Mouse (Mus musculus): ENCODE results near the gene Ttbk1. TPM values are rescaled to one million over a fixed set of nuclear protein-coding genes. Genes with fewer than 3 reads are reported as not detected.

Ttbk1 gene
- polyA plus RNA-seq, 1 experiment from 2014 or later = 2.6 TPM

- H3K4me3 ChIP-seq (ENCODE audit: low read depth, low read length) = no peak overlapping the region
- H3K4me1 ChIP-seq (ENCODE audit: control insufficient read depth, insufficient read depth, low read length) = peaks cover 8% of the 10 kb centered on the region
- WGBS = 2% methylated on average over 32 of the region's 32 CpGs
- no peaks in the 10 kb centered on the region for H3K9me3 ChIP-seq (ENCODE audit: control insufficient read depth, low read length)
- H3K9ac ChIP-seq (ENCODE audit: low read length) = no peak overlapping the region
- no peak for ATAC-seq (ENCODE audit: low FRiP score)
- no peak for DNase-seq (ENCODE audit: low spot score, missing footprints)
- H3K4me2 ChIP-seq = peak overlapping the region; percentile 30
- H3K27me3 ChIP-seq (ENCODE audit: control insufficient read depth, insufficient read depth, low read length) = peaks cover 20% of the 10 kb centered on the region
- no peak overlapping the region for H3K27ac ChIP-seq (ENCODE audit: low read depth, low read length)
- H3K36me3 ChIP-seq (ENCODE audit: control insufficient read depth, insufficient read depth, low read length) = no peaks in the 10 kb centered on the region; the same call in 1 of the 2 replicates
Measured at GRCm38 (mm10) chr17:46460673-46461072, 26.8 kb downstream of the Ttbk1 start.

- ATAC-seq (ENCODE audit: low FRiP score) (no peak), DNase-seq (ENCODE audit: low spot score, missing footprints) (no peak)
- H3K36me3 ChIP-seq (ENCODE audit: control insufficient read depth, insufficient read depth, low read length) = no peaks in the 10 kb centered on the region; the same call in 1 of the 2 replicates
- H3K9ac ChIP-seq (ENCODE audit: low read length) = no peak overlapping the region
- H3K27me3 ChIP-seq (ENCODE audit: control insufficient read depth, insufficient read depth, low read length) = peaks cover 20% of the 10 kb centered on the region
- 44% methylated on average over 3 of the region's 3 CpGs for WGBS
- no peak overlapping the region for H3K4me2 ChIP-seq
- peaks cover 31% of the 10 kb centered on the region for H3K4me1 ChIP-seq (ENCODE audit: control insufficient read depth, insufficient read depth, low read length)
- H3K27ac ChIP-seq (ENCODE audit: low read depth, low read length) = no peak overlapping the region
- no peaks in the 10 kb centered on the region for H3K9me3 ChIP-seq (ENCODE audit: control insufficient read depth, low read length)
- H3K4me3 ChIP-seq (ENCODE audit: low read depth, low read length) = no peak overlapping the region
Measured at GRCm38 (mm10) chr17:46458439-46458838, 29.0 kb downstream of the Ttbk1 start.

- Histone ChIP-seq H3K4me2 (no peak overlapping the region), H3K27me3 (ENCODE audit: control insufficient read depth, insufficient read depth, low read length) (peaks cover 20% of the 10 kb centered on the region), H3K36me3 (ENCODE audit: control insufficient read depth, insufficient read depth, low read length) (no peaks in the 10 kb centered on the region; the same call in 1 of the 2 replicates), H3K9me3 (ENCODE audit: control insufficient read depth, low read length) (no peaks in the 10 kb centered on the region), H3K4me3 (ENCODE audit: low read depth, low read length) (no peak overlapping the region), H3K4me1 (ENCODE audit: control insufficient read depth, insufficient read depth, low read length) (peaks cover 37% of the 10 kb centered on the region), H3K9ac (ENCODE audit: low read length) (no peak overlapping the region), H3K27ac (ENCODE audit: low read depth, low read length) (no peak overlapping the region)
- WGBS = 13% methylated on average over 10 of the region's 10 CpGs
- DNase-seq (ENCODE audit: low spot score, missing footprints) = no peak
- no peak for ATAC-seq (ENCODE audit: low FRiP score)
Measured at GRCm38 (mm10) chr17:46457791-46458190, 29.7 kb downstream of the Ttbk1 start.

DNA sequence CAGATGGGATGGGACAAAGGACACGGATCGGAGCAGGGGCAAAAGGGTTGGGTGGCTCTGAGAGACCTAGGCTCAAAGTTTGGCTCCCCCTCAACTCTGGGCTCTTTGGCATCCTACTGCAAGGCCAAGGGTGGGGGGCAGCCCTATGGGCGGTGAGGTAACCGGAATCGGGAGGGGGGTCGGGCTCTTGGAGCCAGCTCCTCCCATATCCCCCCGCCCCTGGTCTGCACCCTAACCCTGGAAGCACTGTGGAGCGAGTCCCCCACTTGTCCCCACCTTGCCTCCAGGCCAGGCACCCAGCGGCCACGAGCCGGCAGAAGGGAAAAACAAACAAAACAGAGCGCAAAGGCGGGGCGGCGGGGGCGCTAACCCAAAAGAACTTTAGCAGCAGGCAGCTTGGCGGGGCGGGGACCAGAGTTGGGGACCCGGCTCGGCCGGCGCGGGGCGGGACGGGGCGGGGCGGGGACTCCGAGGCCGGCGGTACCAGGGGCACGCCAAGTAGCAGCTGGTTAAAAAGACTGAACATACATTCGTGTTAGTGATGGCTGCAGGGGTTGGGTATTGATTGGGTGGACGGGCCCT, 32.3 kb downstream of the Ttbk1 start:
- ATAC-seq (ENCODE audit: low FRiP score) = peak; percentile 71
- peak; percentile 95 for DNase-seq (ENCODE audit: low spot score, missing footprints)
- no peak overlapping the region; the same call in 1 of the 2 replicates for H3K27ac ChIP-seq (ENCODE audit: low read depth, low read length)
- WGBS = under 1% methylated on average over 33 of the region's 33 CpGs
- peaks cover 11% of the 10 kb centered on the region for H3K27me3 ChIP-seq (ENCODE audit: control insufficient read depth, insufficient read depth, low read length)
- no peaks in the 10 kb centered on the region; the same call in 1 of the 2 replicates for H3K36me3 ChIP-seq (ENCODE audit: control insufficient read depth, insufficient read depth, low read length)
- peaks cover 35% of the 10 kb centered on the region for H3K4me1 ChIP-seq (ENCODE audit: control insufficient read depth, insufficient read depth, low read length)
- peak overlapping the region; percentile 75 for H3K4me2 ChIP-seq
- H3K9ac ChIP-seq (ENCODE audit: low read length) = peak overlapping the region; percentile 53
- H3K9me3 ChIP-seq (ENCODE audit: control insufficient read depth, low read length) = no peaks in the 10 kb centered on the region
- H3K4me3 ChIP-seq (ENCODE audit: low read depth, low read length) = peak overlapping the region; percentile 27

DNA sequence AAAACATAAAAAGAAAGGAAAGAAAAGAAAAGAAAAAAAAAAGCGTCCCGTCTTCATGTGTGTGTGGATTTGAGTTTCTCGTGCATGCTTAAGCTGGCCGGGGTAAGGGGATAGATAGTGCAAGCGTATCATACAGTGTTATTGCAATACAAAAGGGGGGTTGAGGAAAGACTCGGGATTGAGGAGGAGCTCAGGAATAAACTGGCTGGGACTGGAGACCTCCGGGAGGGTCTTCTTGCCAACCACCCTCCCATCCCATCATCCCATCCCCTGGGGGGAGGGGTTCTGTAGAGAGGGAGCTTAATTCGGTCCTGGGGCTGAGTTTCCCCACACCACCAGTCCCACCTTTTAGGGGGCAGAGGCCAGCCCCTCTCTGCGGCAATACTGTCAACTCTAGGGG, 32.9 kb downstream of the Ttbk1 start:
- Histone ChIP-seq H3K27me3 (ENCODE audit: control insufficient read depth, insufficient read depth, low read length) (peaks cover 7% of the 10 kb centered on the region), H3K27ac (ENCODE audit: low read depth, low read length) (no peak overlapping the region; the same call in 1 of the 2 replicates), H3K4me1 (ENCODE audit: control insufficient read depth, insufficient read depth, low read length) (peaks cover 35% of the 10 kb centered on the region), H3K4me2 (peak overlapping the region; percentile 75), H3K9me3 (ENCODE audit: control insufficient read depth, low read length) (no peaks in the 10 kb centered on the region), H3K4me3 (ENCODE audit: low read depth, low read length) (peak overlapping the region; percentile 27), H3K9ac (ENCODE audit: low read length) (peak overlapping the region; percentile 53), H3K36me3 (ENCODE audit: control insufficient read depth, insufficient read depth, low read length) (no peaks in the 10 kb centered on the region)
- peak; percentile 91 for DNase-seq (ENCODE audit: low spot score, missing footprints)
- ATAC-seq (ENCODE audit: low FRiP score) = peak; percentile 22; the same call in 1 of the 2 replicates
- 2% methylated on average over 9 of the region's 9 CpGs for WGBS

- H3K4me3 ChIP-seq (ENCODE audit: low read depth, low read length) = peak overlapping the region; percentile 27
- no peaks in the 10 kb centered on the region for H3K36me3 ChIP-seq (ENCODE audit: control insufficient read depth, insufficient read depth, low read length)
- H3K4me2 ChIP-seq = peak overlapping the region; percentile 75
- peaks cover 7% of the 10 kb centered on the region for H3K27me3 ChIP-seq (ENCODE audit: control insufficient read depth, insufficient read depth, low read length)
- H3K9me3 ChIP-seq (ENCODE audit: control insufficient read depth, low read length) = no peaks in the 10 kb centered on the region
- DNase-seq (ENCODE audit: low spot score, missing footprints) (peak; percentile 91), ATAC-seq (ENCODE audit: low FRiP score) (peak; percentile 60)
- H3K9ac ChIP-seq (ENCODE audit: low read length) = peak overlapping the region; percentile 48; the same call in 1 of the 2 replicates
- H3K4me1 ChIP-seq (ENCODE audit: control insufficient read depth, insufficient read depth, low read length) = peaks cover 35% of the 10 kb centered on the region
- peak overlapping the region; percentile 44 for H3K27ac ChIP-seq (ENCODE audit: low read depth, low read length)
- WGBS = 2% methylated on average over 24 of the region's 26 CpGs
Measured at GRCm38 (mm10) chr17:46453970-46454411, 33.5 kb downstream of the Ttbk1 start.

- 5% methylated on average over 13 of the region's 13 CpGs for WGBS
- Histone ChIP-seq H3K9ac (ENCODE audit: low read length) (peak overlapping the region; percentile 48; the same call in 1 of the 2 replicates), H3K4me2 (peak overlapping the region; percentile 75), H3K4me1 (ENCODE audit: control insufficient read depth, insufficient read depth, low read length) (peaks cover 35% of the 10 kb centered on the region), H3K4me3 (ENCODE audit: low read depth, low read length) (no peak overlapping the region), H3K36me3 (ENCODE audit: control insufficient read depth, insufficient read depth, low read length) (no peaks in the 10 kb centered on the region), H3K9me3 (ENCODE audit: control insufficient read depth, low read length) (no peaks in the 10 kb centered on the region), H3K27me3 (ENCODE audit: control insufficient read depth, insufficient read depth, low read length) (peaks cover 7% of the 10 kb centered on the region), H3K27ac (ENCODE audit: low read depth, low read length) (peak overlapping the region; percentile 44)
- DNase-seq (ENCODE audit: low spot score, missing footprints) = no peak
- 0 out of 2 replicates have a peak, but pooled peaks have one; percentile 1 for ATAC-seq (ENCODE audit: low FRiP score)
Measured at GRCm38 (mm10) chr17:46453302-46453948, 34.0 kb downstream of the Ttbk1 start.

DNA sequence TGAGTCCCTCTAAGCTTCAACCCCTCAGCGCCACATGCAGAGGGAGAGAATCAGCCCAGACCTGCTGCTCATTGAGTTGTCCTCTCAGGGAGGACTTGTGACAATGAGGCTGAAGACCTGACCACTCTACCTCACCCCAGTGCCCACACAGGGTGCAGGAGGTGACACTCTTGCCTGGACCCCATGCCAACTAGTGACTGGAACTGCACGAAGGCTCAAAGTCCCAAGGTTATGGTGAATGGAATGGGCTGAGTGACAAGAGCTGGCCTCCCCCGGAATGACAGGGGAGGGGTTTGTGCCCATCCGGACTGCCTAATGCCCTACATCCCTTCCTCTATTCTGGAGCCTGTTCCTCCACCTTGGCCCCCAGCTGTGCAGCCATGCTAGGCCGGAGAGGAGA, 34.8 kb downstream of the Ttbk1 start:
- no peak overlapping the region for H3K4me3 ChIP-seq (ENCODE audit: low read depth, low read length)
- DNase-seq (ENCODE audit: low spot score, missing footprints) = no peak

DNA sequence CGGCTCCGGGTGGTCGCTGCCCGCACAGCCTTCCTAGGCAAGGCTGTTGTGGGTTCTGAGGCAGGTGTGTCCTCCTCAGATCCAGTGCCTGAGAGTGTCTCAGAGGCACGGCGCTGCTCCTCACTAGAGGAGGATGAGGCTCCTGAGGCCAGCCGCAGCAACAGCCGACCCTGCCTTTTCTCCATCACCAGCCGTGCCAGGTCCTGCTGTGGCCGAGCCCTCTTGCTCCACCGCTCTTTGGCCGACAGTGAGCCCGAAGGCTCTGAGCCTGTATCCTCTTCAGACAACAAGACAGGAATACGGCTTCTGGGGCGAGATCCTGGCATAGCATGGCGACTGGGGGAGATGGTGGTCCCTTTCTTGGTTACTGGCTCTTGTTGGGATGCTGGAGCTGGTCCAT, 41.2 kb downstream of the Ttbk1 start:
- ATAC-seq (ENCODE audit: low FRiP score) = no peak
- no peak for DNase-seq (ENCODE audit: low spot score, missing footprints)
- 89% methylated on average over 16 of the region's 16 CpGs for WGBS
- no peaks in the 10 kb centered on the region for H3K9me3 ChIP-seq (ENCODE audit: control insufficient read depth, low read length)
- H3K4me3 ChIP-seq (ENCODE audit: low read depth, low read length) = no peak overlapping the region
- no peak overlapping the region for H3K9ac ChIP-seq (ENCODE audit: low read length)
- H3K36me3 ChIP-seq (ENCODE audit: control insufficient read depth, insufficient read depth, low read length) = no peaks in the 10 kb centered on the region
- H3K4me1 ChIP-seq (ENCODE audit: control insufficient read depth, insufficient read depth, low read length) = peaks cover 14% of the 10 kb centered on the region
- H3K4me2 ChIP-seq = no peak overlapping the region
- peaks cover 26% of the 10 kb centered on the region for H3K27me3 ChIP-seq (ENCODE audit: control insufficient read depth, insufficient read depth, low read length)
- no peak overlapping the region for H3K27ac ChIP-seq (ENCODE audit: low read depth, low read length)

More for the DNA sequence above, 34.8 kb downstream of the Ttbk1 start:
- Histone ChIP-seq H3K36me3 (ENCODE audit: control insufficient read depth, insufficient read depth, low read length) (no peaks in the 10 kb centered on the region), H3K27me3 (ENCODE audit: control insufficient read depth, insufficient read depth, low read length) (peaks cover 7% of the 10 kb centered on the region), H3K9me3 (ENCODE audit: control insufficient read depth, low read length) (no peaks in the 10 kb centered on the region), H3K4me2 (no peak overlapping the region), H3K4me1 (ENCODE audit: control insufficient read depth, insufficient read depth, low read length) (peaks cover 35% of the 10 kb centered on the region), H3K9ac (ENCODE audit: low read length) (no peak overlapping the region), H3K27ac (ENCODE audit: low read depth, low read length) (no peak overlapping the region)
- no peak for ATAC-seq (ENCODE audit: low FRiP score)
- 27% methylated on average over 5 of the region's 5 CpGs for WGBS
